Mouse (Mus musculus) cortical plate, adult 2 months (tissue): ENCODE measurements around the gene Megf9. TPM values are rescaled to one million over a fixed set of nuclear protein-coding genes. Genes with fewer than 3 reads are reported as not detected.

Experiments
- H3K27ac ChIP-seq: fragments of 200-500 bp; 2 replicates; pipeline ENCODE4 v1.5.1; 2012; ENCODE audit warnings: low read length, control low read depth, inconsistent platforms; ENCODE audit not compliant: insufficient read depth
- H3K4me1 ChIP-seq: fragments of 200-500 bp; 2 replicates; pipeline ENCODE4 v1.6.1; 2011; ENCODE audit warnings: low read length; ENCODE audit not compliant: control insufficient read depth, insufficient read depth
- H3K4me3 ChIP-seq: fragments of 200-500 bp; 2 replicates; pipeline ENCODE4 v1.5.1; 2011; ENCODE audit warnings: mild to moderate bottlenecking, low read length, control low read depth; ENCODE audit not compliant: insufficient read depth
- CTCF ChIP-seq: fragments of 200-500 bp; IDR thresholded peaks from 2 replicates; pipeline ENCODE4 v1.5.1; 2011; ENCODE audit warnings: mild to moderate bottlenecking, control low read depth, low read length; ENCODE audit not compliant: insufficient read depth; ENCODE audit errors: extremely low read depth
- POLR2A ChIP-seq: fragments of 200-500 bp; IDR thresholded peaks from 2 replicates; pipeline ENCODE4 v1.6.1; 2011; ENCODE audit warnings: mild to moderate bottlenecking, low read length, control low read depth; ENCODE audit not compliant: insufficient read depth; ENCODE audit errors: extremely low read depth
- polyA plus RNA-seq: library from polyadenylated mRNA; depleted of rRNA; stranded (reverse); fragments of >200 nt; gene quantifications from 2 replicates; pipeline ENCODE4 v1.2.3, GENCODE M21; 2012

Megf9 gene
- polyA plus RNA-seq, 1 experiment: 36.7 TPM

- Histone ChIP-seq H3K4me1 (peaks cover 2% of the 10 kb centered on the region), H3K27ac (no peak overlapping the region), H3K4me3 (no peak overlapping the region)
- TF ChIP-seq CTCF: no peak
- TF ChIP-seq POLR2A: no peak
These were observed 6.2 kb downstream of the Megf9 start for GRCm38 (mm10) chr4:70528622-70529021.

GRCm38 (mm10) chr4:70523346-70523745 is 11.4 kb downstream of the Megf9 start:
- TF ChIP-seq CTCF: no peak
- TF ChIP-seq POLR2A: no peak
- no peak overlapping the region for H3K4me3 ChIP-seq
- H3K27ac ChIP-seq: no peak overlapping the region
- peaks cover 3% of the 10 kb centered on the region for H3K4me1 ChIP-seq

DNA sequence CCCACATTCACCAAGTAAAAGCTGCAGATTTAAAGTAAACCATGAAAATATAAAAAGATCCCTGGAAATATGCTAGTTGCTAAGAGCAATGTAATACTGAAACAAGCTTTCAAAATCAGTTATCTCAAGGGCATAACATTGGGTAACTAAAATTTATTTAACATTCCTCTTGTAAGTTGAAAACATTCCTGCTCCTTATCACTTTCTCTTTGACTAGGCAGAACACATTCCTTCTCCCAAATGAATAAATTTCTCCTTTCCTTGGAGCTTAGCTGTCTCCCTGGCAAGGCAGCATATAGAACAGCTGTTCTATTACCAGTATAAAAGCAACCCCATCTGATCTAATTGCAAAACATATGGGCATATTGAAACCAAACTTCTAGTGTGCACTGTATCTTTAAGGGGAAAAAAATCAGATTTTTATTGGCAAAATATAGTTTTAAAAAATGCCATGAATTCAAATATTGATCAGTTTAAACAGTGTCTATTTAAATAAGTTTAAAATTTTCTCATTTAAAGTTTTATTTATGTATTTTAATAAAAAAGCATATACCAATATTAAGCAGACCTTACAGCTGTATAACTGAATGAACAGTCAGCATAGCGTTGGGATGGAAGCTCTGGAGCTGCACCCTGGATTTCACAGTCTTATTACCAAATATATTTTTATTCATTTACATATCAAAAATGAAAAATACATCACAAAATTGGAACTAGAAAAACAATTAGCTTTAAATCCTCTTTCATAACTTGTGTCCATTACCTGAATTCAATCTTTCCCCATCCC is 13.1 kb downstream of the Megf9 start:
- H3K4me3 ChIP-seq: no peak overlapping the region
- peaks cover 3% of the 10 kb centered on the region for H3K4me1 ChIP-seq
- no peak for TF ChIP-seq POLR2A
- no peak for TF ChIP-seq CTCF
- H3K27ac ChIP-seq: no peak overlapping the region

DNA sequence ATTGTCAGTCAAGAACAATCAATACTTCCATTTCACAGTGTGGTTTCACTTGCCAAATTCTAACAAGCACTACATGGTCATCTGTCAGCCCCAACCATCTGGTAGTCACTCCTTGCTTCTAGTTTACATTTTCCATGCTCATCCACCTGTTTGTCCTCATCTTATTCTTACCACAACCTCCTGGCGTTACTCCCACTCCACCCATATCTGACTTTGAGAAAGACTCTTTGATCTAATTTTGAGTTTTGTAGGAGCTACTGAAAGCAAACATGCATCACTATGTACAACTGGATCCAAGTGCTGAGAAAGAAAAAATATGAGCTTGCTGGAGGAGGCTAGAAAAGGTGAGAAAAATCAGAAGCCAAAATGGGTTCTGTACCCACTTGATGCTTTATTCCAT is 17.1 kb downstream of the Megf9 start:
- H3K4me3 ChIP-seq: no peak overlapping the region
- TF ChIP-seq CTCF (no peak), POLR2A (no peak)
- peaks cover 3% of the 10 kb centered on the region for H3K4me1 ChIP-seq
- H3K27ac ChIP-seq: no peak overlapping the region

DNA sequence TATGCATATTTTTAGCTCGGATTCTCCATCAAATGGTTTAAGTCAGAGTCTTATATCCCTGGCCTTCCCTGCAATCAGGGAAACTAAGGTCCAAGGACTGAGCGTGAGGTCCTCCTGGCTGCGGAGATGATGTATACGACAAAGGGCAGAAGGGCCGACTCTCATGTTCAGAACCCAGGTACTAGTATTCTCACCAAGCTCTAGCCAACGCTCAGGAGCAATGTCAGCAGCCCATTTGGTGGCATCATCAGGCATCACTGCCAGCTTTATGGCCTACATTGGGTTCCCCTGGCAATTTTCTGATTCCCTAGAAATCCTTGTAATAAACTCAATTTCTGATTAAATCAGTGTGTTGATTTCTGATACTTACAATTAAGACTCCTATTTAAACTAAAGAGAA is 18.5 kb downstream of the Megf9 start:
- peaks cover 2% of the 10 kb centered on the region for H3K4me1 ChIP-seq
- TF ChIP-seq POLR2A (no peak), CTCF (no peak)
- H3K4me3 ChIP-seq: no peak overlapping the region
- no peak overlapping the region for H3K27ac ChIP-seq

DNA sequence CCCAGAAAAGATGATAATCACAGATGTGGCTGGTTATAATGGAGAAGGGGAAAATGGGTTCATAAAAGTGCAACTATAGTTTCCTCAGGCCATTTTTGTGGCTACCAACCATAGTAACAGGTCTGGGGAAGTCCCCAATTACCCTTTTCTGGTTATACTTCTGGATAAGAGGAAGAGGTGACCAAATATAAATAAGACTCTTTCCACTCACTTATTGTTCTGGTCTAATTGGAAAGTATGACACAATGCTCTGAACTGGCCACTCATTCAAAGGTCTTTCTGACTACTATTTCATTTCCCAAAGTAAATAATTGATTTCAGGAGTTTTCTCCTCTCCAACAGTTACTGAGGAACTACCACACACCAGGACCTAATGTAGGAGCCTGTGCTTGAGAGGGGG is 19.3 kb downstream of the Megf9 start:
- no peak overlapping the region for H3K27ac ChIP-seq
- peaks cover 2% of the 10 kb centered on the region for H3K4me1 ChIP-seq
- H3K4me3 ChIP-seq: no peak overlapping the region
- no peak for TF ChIP-seq CTCF
- no peak for TF ChIP-seq POLR2A

- no peak overlapping the region for H3K27ac ChIP-seq
- H3K4me3 ChIP-seq: no peak overlapping the region
- peaks cover 2% of the 10 kb centered on the region for H3K4me1 ChIP-seq
- TF ChIP-seq POLR2A (no peak), CTCF (no peak)
These were observed 24.8 kb downstream of the Megf9 start for GRCm38 (mm10) chr4:70509987-70510386.

DNA sequence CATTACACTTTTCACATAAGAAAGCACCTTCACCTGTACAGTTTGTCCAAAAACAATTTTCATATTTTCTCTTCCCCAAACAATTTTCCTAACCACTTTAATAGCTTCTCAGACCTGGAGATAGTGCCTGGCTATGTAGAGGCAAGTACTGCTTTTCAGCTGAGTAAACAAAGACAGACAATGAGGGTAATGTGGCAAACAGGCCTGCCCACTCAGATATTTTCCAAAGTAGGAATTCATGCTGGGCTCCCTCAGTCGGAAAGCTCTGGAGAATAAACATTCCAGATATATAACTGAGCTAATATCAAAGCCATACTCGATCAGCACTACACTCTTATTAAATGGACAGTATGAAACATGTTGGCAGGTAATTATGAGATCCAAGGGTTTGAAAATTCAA is 25.2 kb downstream of the Megf9 start:
- peaks cover 2% of the 10 kb centered on the region for H3K4me1 ChIP-seq
- no peak overlapping the region for H3K27ac ChIP-seq
- no peak overlapping the region for H3K4me3 ChIP-seq
- TF ChIP-seq POLR2A: no peak
- TF ChIP-seq CTCF: no peak

GRCm38 (mm10) chr4:70508207-70508606 is 26.6 kb downstream of the Megf9 start:
- peaks cover 2% of the 10 kb centered on the region for H3K4me1 ChIP-seq
- H3K27ac ChIP-seq: no peak overlapping the region
- no peak overlapping the region for H3K4me3 ChIP-seq
- TF ChIP-seq CTCF (no peak), POLR2A (no peak)

DNA sequence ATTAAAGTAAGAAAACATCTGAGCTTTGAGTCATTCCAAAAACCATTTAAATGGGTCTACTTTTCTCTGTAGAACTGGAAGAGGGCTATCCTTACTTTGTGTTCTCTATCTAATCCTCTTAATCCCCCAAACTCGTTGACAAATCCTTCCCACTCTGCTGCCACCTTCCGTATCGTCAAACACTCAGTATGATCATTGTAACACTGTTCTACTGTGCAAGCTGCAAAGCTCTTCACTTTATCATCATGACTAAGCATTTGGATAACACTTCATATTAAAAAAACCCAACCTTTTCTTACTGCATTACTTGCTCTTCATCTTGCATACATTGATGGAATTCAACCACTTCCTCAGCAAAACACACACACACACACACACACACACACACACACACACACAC is 28.8 kb downstream of the Megf9 start:
- no peak overlapping the region for H3K4me3 ChIP-seq
- TF ChIP-seq POLR2A (no peak), CTCF (no peak)
- H3K4me1 ChIP-seq: peaks cover 2% of the 10 kb centered on the region
- no peak overlapping the region for H3K27ac ChIP-seq
